Mouse (Mus musculus) heart, embryonic 11.5 days (tissue): ENCODE measurements around the gene Ngdn. TPM values are rescaled to one million over a fixed set of nuclear protein-coding genes. Genes with fewer than 3 reads are reported as not detected.

Experiments
- ATAC-seq: fragments of 200-750 bp; cut with Nextera tagmentation; replicated peaks from 2 replicates; pipeline ENCODE4 v1.8.0; 2017; ENCODE audit warnings: moderate library complexity; ENCODE audit not compliant: insufficient number of reproducible peaks, low FRiP score, low TSS enrichment
- H3K27ac ChIP-seq: fragments of 300-500 bp; sonication (generic); 2 replicates; pipeline ENCODE4 v1.5.1; 2014; ENCODE audit warnings: mild to moderate bottlenecking, low read depth, low read length
- H3K27me3 ChIP-seq: fragments of 300-500 bp; sonication (generic); 2 replicates; pipeline ENCODE4 v1.6.1; 2014; ENCODE audit warnings: mild to moderate bottlenecking, low read length, mixed read lengths; ENCODE audit not compliant: control insufficient read depth, insufficient read depth
- H3K36me3 ChIP-seq: fragments of 300-500 bp; sonication (generic); 2 replicates; pipeline ENCODE4 v1.6.1; 2014; ENCODE audit warnings: mild to moderate bottlenecking, low read length, moderate library complexity, mixed read lengths; ENCODE audit not compliant: control insufficient read depth, insufficient read depth
- H3K4me1 ChIP-seq: fragments of 300-500 bp; sonication (generic); 2 replicates; pipeline ENCODE4 v1.6.1; 2014; ENCODE audit warnings: low read length; ENCODE audit not compliant: control insufficient read depth, insufficient read depth
- H3K4me2 ChIP-seq: fragments of 300-500 bp; sonication (generic); 2 replicates; pipeline ENCODE4 v1.6.1; 2014; ENCODE audit warnings: mild to moderate bottlenecking, moderate library complexity
- H3K4me3 ChIP-seq: fragments of 300-500 bp; sonication (generic); 2 replicates; pipeline ENCODE4 v1.5.1; 2014; ENCODE audit warnings: low read depth, low read length
- H3K9ac ChIP-seq: fragments of 300-500 bp; sonication (generic); 2 replicates; pipeline ENCODE4 v1.6.1; 2014; ENCODE audit warnings: mild to moderate bottlenecking, low read depth, low read length, moderate library complexity
- H3K9me3 ChIP-seq: fragments of 300-500 bp; sonication (generic); replicated peaks from 2 replicates; pipeline ENCODE4 v1.6.1; 2016; ENCODE audit warnings: low read length; ENCODE audit not compliant: control insufficient read depth
- WGBS: fragments of 180-500 bp; shearing (Covaris S2); extraction: QIAGEN DNeasy Blood & Tissue Kit; methylation state at CpG from one replicate; pipeline ENCODE4 v1.1.7; 2014; ENCODE audit not compliant: insufficient replicate concordance; 5-methylcytosine and 5-hydroxymethylcytosine counted together
- polyA plus RNA-seq: library from polyadenylated mRNA; unstranded; fragments of >200 nt; fragmentation: Nextera tagmentation; extraction: Ambion mirVana; gene quantifications from 2 replicates; pipeline ENCODE4 v1.2.1, GENCODE M21; 2014

Gene Ngdn
- polyA plus RNA-seq, 1 experiment from 2014 or later = 60.3 TPM

DNA sequence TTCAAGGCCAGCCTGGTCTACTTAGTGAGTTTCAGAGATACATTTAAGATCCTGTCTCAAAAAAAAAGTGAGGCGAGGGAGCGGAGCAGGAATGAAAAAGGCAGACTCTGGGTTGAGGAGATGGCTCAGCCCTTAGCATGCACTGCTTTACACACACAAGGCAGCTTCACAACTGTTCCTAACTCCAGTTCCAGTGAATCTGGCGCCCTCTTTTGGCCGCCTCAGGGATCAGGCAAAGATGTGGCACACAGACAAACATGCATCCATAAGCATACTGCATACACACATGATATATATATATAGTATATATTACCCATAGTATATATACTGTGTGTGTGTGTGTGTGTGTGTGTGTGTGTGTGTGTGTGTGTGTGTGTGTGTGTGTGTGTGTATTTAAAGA lies 4.1 kb upstream of the Ngdn start:
- Histone ChIP-seq H3K9ac (no peak overlapping the region), H3K36me3 (no peaks in the 10 kb centered on the region), H3K27me3 (no peaks in the 10 kb centered on the region), H3K9me3 (no peaks in the 10 kb centered on the region), H3K4me3 (no peak overlapping the region), H3K4me2 (no peak overlapping the region), H3K4me1 (no peaks in the 10 kb centered on the region; the same call in 1 of the 2 replicates), H3K27ac (no peak overlapping the region)
- WGBS = 75% methylated on average over 4 of the region's 4 CpGs
- no peak for ATAC-seq

DNA sequence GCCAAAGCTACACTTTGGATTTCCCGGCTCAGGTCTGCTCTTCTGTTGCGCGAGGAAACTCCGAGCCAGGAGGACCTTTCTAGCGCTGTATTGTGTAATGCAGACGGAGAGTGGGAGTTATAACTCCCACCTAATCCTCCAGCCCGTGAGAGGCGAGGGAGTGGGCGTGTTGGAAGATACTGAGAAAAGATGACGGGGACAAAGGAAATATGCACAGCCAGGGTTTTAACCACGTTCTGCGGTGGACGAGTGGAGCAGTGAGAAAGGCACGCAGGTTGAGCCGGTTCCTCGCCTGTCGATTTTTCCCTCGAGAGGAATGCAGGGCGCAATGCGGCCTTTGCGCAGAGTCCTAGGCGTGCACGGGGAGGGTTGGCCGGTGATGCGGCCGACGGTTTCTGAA lies 663 bp upstream of the Ngdn start:
- WGBS = 0% methylated on average over 27 of the region's 27 CpGs
- Histone ChIP-seq H3K9me3 (no peaks in the 10 kb centered on the region), H3K27me3 (no peaks in the 10 kb centered on the region), H3K27ac (peak overlapping the region; percentile 83), H3K36me3 (no peaks in the 10 kb centered on the region; the same call in 1 of the 2 replicates), H3K4me3 (peak overlapping the region; percentile 76), H3K4me1 (no peaks in the 10 kb centered on the region; the same call in 1 of the 2 replicates), H3K9ac (peak overlapping the region; percentile 81), H3K4me2 (peak overlapping the region; percentile 81)
- peak; percentile 36 for ATAC-seq

DNA sequence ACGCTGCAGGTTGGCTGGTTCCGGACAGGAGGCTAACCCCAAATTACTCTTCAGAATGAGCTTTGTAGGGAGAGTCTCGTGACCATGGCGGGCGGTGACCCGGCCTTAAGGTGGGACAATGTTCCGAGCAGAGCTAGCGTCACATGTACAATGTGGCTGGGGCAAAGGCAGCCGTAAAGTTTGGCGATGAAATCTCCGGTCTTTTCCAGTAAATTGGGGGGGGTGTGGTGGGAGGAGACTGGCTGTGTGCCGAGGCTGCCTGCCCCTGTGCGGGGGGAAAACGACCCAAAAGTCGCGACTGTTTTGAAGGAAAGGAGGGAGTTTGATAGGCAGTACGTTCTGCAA lies 485 bp downstream of the Ngdn start:
- Histone ChIP-seq H3K4me3 (peak overlapping the region; percentile 76), H3K9ac (peak overlapping the region; percentile 83), H3K4me2 (peak overlapping the region; percentile 81), H3K9me3 (no peaks in the 10 kb centered on the region), H3K27me3 (no peaks in the 10 kb centered on the region), H3K27ac (peak overlapping the region; percentile 69), H3K36me3 (no peaks in the 10 kb centered on the region; the same call in 1 of the 2 replicates), H3K4me1 (no peaks in the 10 kb centered on the region; the same call in 1 of the 2 replicates)
- ATAC-seq = no peak
- WGBS = under 1% methylated on average over 17 of the region's 17 CpGs

DNA sequence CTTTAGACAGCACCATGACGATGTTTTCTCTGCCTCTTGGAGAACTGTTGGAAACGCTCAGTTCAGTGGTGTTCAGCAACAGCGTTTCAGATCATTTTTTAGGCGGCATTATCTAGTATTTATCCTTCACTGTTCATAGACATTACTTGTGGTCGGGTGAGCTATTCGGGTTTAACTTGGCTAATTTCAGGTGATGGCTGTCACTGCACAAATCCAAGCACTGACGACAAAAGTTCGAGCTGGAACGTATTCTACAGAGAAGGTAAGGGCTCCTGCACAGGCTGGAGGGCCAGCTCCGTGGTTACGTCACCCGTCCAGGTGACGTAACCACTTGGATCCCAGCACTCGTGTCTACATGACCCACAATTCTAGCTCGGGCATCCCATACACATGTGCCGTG lies 1.6 kb downstream of the Ngdn start:
- no peak overlapping the region for H3K4me3 ChIP-seq
- no peaks in the 10 kb centered on the region for H3K9me3 ChIP-seq
- H3K27me3 ChIP-seq = no peaks in the 10 kb centered on the region
- no peak overlapping the region for H3K27ac ChIP-seq
- no peaks in the 10 kb centered on the region; the same call in 1 of the 2 replicates for H3K4me1 ChIP-seq
- no peak overlapping the region for H3K9ac ChIP-seq
- ATAC-seq = no peak
- 88% methylated on average over 16 of the region's 16 CpGs for WGBS
- H3K4me2 ChIP-seq = no peak overlapping the region
- H3K36me3 ChIP-seq = peaks cover 5% of the 10 kb centered on the region

DNA sequence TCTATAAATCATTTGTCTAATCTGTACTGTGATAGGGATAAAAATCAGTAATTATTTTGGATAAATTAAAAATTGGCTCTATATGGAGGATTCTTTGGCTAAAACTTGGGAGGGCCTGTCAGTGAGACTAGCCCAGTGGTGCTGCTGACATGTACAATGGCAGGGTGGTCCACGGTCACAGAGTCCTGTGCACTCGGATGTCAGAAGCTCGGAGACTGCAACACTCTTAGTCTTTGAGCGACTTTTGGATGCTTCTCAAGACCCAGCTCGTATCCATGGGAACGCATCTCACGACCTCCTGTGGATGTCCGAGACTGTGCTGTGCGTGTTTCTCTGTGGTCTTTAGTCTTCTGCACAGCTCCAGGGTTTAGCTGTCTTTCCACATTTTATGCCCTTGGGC lies 5.1 kb downstream of the Ngdn start:
- no peak for ATAC-seq
- Histone ChIP-seq H3K9ac (no peak overlapping the region), H3K4me1 (no peaks in the 10 kb centered on the region; the same call in 1 of the 2 replicates), H3K36me3 (peaks cover 14% of the 10 kb centered on the region), H3K27ac (no peak overlapping the region), H3K9me3 (no peaks in the 10 kb centered on the region), H3K4me3 (no peak overlapping the region), H3K27me3 (no peaks in the 10 kb centered on the region), H3K4me2 (no peak overlapping the region)
- WGBS = 85% methylated on average over 9 of the region's 9 CpGs

DNA sequence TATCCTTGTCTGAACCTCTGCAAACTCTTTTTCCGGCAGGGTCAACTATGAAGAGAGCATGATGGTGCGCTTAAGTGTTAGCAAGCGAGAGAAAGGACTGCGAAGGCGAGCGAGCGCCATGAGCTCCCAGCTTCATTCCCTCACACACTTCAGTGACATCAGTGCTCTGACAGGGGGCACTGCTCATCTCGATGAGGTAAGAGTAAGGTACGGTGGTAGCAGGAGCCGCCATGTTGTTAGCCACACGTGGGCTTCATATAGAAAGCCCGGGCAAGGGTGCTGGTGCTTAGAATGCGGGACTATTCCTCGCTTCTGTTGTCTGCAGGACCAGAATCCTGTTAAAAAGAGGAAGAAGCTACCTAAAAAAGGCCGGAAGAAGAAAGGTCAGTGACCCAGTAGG lies 7.8 kb downstream of the Ngdn start:
- ATAC-seq = no peak
- Histone ChIP-seq H3K4me2 (no peak overlapping the region), H3K27me3 (no peaks in the 10 kb centered on the region), H3K9me3 (no peaks in the 10 kb centered on the region), H3K36me3 (peaks cover 14% of the 10 kb centered on the region), H3K27ac (no peak overlapping the region), H3K9ac (no peak overlapping the region), H3K4me3 (no peak overlapping the region), H3K4me1 (no peaks in the 10 kb centered on the region)
- 87% methylated on average over 15 of the region's 15 CpGs for WGBS

DNA sequence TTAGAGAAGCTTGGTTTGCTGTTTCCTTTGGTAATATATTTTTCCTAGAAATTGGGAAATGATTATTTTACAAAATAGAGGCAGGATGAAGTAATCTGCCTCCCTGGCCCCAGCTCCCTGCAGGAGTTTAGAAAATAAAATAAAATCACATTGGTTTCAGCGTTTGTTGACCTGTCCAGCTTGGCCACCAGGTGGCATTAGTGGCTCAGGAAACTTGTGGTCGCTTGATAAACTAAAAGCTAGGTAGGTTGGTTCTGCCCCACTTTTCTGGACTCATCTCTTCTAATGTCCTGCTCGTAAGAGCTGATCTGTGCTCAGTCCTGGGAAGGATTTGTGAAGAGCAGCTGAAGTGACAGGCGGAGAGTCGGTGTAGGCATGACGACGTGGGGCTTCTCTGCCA lies 9.0 kb downstream of the Ngdn start:
- ATAC-seq = no peak
- peaks cover 7% of the 10 kb centered on the region for H3K4me1 ChIP-seq
- no peak overlapping the region for H3K4me3 ChIP-seq
- 66% methylated on average over 7 of the region's 7 CpGs for WGBS
- H3K9ac ChIP-seq = no peak overlapping the region
- peaks cover 14% of the 10 kb centered on the region for H3K36me3 ChIP-seq
- no peaks in the 10 kb centered on the region for H3K27me3 ChIP-seq
- no peaks in the 10 kb centered on the region for H3K9me3 ChIP-seq
- H3K4me2 ChIP-seq = no peak overlapping the region
- no peak overlapping the region for H3K27ac ChIP-seq

DNA sequence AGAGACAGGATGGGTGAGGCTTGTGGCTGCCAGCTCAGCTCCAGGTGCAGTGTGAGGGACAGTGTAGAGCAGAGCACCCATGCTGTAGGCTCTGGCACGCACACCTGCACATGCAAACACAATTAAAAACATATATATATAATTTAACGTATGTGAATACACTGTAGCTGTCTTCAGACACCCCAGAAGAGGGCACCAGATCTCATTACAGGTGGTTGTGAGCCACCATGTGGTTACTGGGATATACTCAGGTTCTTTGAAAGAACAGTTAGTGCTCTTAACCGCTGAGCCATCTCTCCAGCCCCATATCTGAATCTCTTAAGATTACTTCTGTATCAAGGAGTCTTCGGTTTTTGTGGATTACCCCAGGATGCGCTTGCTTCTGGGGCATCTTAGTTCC lies 10.3 kb downstream of the Ngdn start:
- H3K4me2 ChIP-seq = no peak overlapping the region
- no peak for ATAC-seq

DNA sequence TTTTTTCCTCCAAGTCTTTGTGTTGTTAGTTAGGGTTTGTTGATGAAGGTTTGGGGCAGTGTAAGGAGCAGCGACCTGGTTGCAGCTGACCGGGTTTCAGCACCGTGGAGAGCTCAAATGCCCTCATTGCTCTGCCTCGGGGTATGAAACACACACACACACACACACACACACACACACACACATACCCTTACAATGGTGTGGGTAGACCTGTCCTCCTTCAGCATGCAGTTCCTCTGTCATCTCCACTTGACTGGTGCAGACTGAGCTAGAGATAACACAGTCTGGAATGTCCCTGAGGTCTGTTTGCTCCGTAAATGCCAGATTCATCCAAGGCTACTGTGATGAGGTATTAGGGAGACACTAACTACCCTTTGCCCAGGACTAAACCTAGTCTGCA lies 12.0 kb downstream of the Ngdn start:
- H3K9ac ChIP-seq = no peak overlapping the region
- no peak overlapping the region for H3K27ac ChIP-seq
- H3K9me3 ChIP-seq = no peaks in the 10 kb centered on the region
- H3K4me3 ChIP-seq = no peak overlapping the region
- WGBS = 6% methylated on average over 5 of the region's 5 CpGs
- no peak; the same call in 1 of the 2 replicates for ATAC-seq
- no peaks in the 10 kb centered on the region for H3K27me3 ChIP-seq
- H3K4me2 ChIP-seq = no peak overlapping the region
- peaks cover 6% of the 10 kb centered on the region for H3K36me3 ChIP-seq
- H3K4me1 ChIP-seq = peaks cover 7% of the 10 kb centered on the region

More for the DNA sequence above, 10.3 kb downstream of the Ngdn start:
- H3K27ac ChIP-seq = no peak overlapping the region
- H3K9me3 ChIP-seq = no peaks in the 10 kb centered on the region
- no peak overlapping the region for H3K4me3 ChIP-seq
- H3K36me3 ChIP-seq = peaks cover 14% of the 10 kb centered on the region
- H3K9ac ChIP-seq = no peak overlapping the region
- H3K4me1 ChIP-seq = peaks cover 7% of the 10 kb centered on the region
- no peaks in the 10 kb centered on the region for H3K27me3 ChIP-seq
- 76% methylated on average over 5 of the region's 5 CpGs for WGBS
